Mouse (Mus musculus): ENCODE results near the gene Borcs5. TPM values are rescaled to one million over a fixed set of nuclear protein-coding genes. Genes with fewer than 3 reads are reported as not detected.
"Not testable (repeated sequence)": the region's sequence is repeated elsewhere in the genome, so short reads cannot be mapped to it uniquely, and the experiment has no call there.

Borcs5 gene
- polyA plus RNA-seq, 1 experiment from 2014 or later = 13.5 TPM

GRCm38 (mm10) chr6:134677504-134677903, 38.2 kb downstream of the Borcs5 start:
- no peak for TF ChIP-seq CTCF (IDR thresholded peaks at IDR 0.05; ENCODE audit: low read depth)
- Histone ChIP-seq H3K36me3 (ENCODE audit: control insufficient read depth, insufficient read depth) (no peaks in the 10 kb centered on the region), H3K4me2 (replicated peaks; ENCODE audit: low read depth) (peak overlapping the region; percentile 17; the same call in 1 of the 2 replicates), H3K9me3 (ENCODE audit: control insufficient read depth) (no peaks in the 10 kb centered on the region), H3K27ac (ENCODE audit: low read depth, low read length) (peak overlapping the region; percentile 60; the same call in 1 of the 2 replicates), H3K9ac (ENCODE audit: low read depth, low read length) (no peak overlapping the region), H3K4me3 (ENCODE audit: low read depth, low read length) (no peak overlapping the region), H3K27me3 (replicated peaks; ENCODE audit: control insufficient read depth, insufficient read depth, low read length) (no peaks in the 10 kb centered on the region), H3K4me1 (replicated peaks; ENCODE audit: control insufficient read depth, insufficient read depth, low read length) (no peaks in the 10 kb centered on the region)
- WGBS = 24% methylated on average over 4 of the region's 4 CpGs
- ATAC-seq = peak; percentile 12; the same call in 1 of the 2 replicates

- TF ChIP-seq CTCF (IDR thresholded peaks at IDR 0.05; ENCODE audit: low read depth) = peak; percentile 8; the same call in 1 of the 2 replicates
- no peak overlapping the region for H3K4me3 ChIP-seq (ENCODE audit: low read depth, low read length)
- 29% methylated on average over 3 of the region's 3 CpGs for WGBS
- ATAC-seq = peak; percentile 96
- H3K36me3 ChIP-seq (ENCODE audit: control insufficient read depth, insufficient read depth) = no peaks in the 10 kb centered on the region
- no peaks in the 10 kb centered on the region for H3K4me1 ChIP-seq (replicated peaks; ENCODE audit: control insufficient read depth, insufficient read depth, low read length)
- H3K4me2 ChIP-seq (replicated peaks; ENCODE audit: low read depth) = 0 out of 2 replicates have a peak overlapping the region, but pooled peaks have one; percentile 17
- H3K9me3 ChIP-seq (ENCODE audit: control insufficient read depth) = no peaks in the 10 kb centered on the region
- no peaks in the 10 kb centered on the region for H3K27me3 ChIP-seq (replicated peaks; ENCODE audit: control insufficient read depth, insufficient read depth, low read length)
- no peak overlapping the region for H3K9ac ChIP-seq (ENCODE audit: low read depth, low read length)
- no peak overlapping the region for H3K27ac ChIP-seq (ENCODE audit: low read depth, low read length)
Measured at GRCm38 (mm10) chr6:134678037-134678436, 38.7 kb downstream of the Borcs5 start.

GRCm38 (mm10) chr6:134679330-134679729, 40.0 kb downstream of the Borcs5 start:
- not testable (repeated sequence) for H3K9me3 ChIP-seq (ENCODE audit: control insufficient read depth); H3K4me1 ChIP-seq (replicated peaks; ENCODE audit: control insufficient read depth, insufficient read depth, low read length); H3K36me3 ChIP-seq (ENCODE audit: control insufficient read depth, insufficient read depth); H3K27ac ChIP-seq (ENCODE audit: low read depth, low read length); H3K9ac ChIP-seq (ENCODE audit: low read depth, low read length); H3K4me3 ChIP-seq (ENCODE audit: low read depth, low read length); H3K27me3 ChIP-seq (replicated peaks; ENCODE audit: control insufficient read depth, insufficient read depth, low read length); ATAC-seq; H3K4me2 ChIP-seq (replicated peaks; ENCODE audit: low read depth)
- WGBS = 76% methylated on average over 4 of the region's 4 CpGs

GRCm38 (mm10) chr6:134684354-134684915, 45.1 kb downstream of the Borcs5 start:
- Histone ChIP-seq H3K9me3 (ENCODE audit: control insufficient read depth) (no peaks in the 10 kb centered on the region), H3K4me2 (replicated peaks; ENCODE audit: low read depth) (no peak overlapping the region), H3K4me3 (ENCODE audit: low read depth, low read length) (no peak overlapping the region), H3K27ac (ENCODE audit: low read depth, low read length) (no peak overlapping the region), H3K27me3 (replicated peaks; ENCODE audit: control insufficient read depth, insufficient read depth, low read length) (no peaks in the 10 kb centered on the region), H3K4me1 (replicated peaks; ENCODE audit: control insufficient read depth, insufficient read depth, low read length) (no peaks in the 10 kb centered on the region), H3K9ac (ENCODE audit: low read depth, low read length) (no peak overlapping the region), H3K36me3 (ENCODE audit: control insufficient read depth, insufficient read depth) (no peaks in the 10 kb centered on the region)
- 71% methylated on average over 6 of the region's 6 CpGs for WGBS
- no peak for TF ChIP-seq CTCF (IDR thresholded peaks at IDR 0.05; ENCODE audit: low read depth)
- no peak for ATAC-seq

- Histone ChIP-seq H3K27me3 (replicated peaks; ENCODE audit: control insufficient read depth, insufficient read depth, low read length) (no peaks in the 10 kb centered on the region), H3K27ac (ENCODE audit: low read depth, low read length) (no peak overlapping the region), H3K36me3 (ENCODE audit: control insufficient read depth, insufficient read depth) (no peaks in the 10 kb centered on the region), H3K9ac (ENCODE audit: low read depth, low read length) (no peak overlapping the region), H3K9me3 (ENCODE audit: control insufficient read depth) (no peaks in the 10 kb centered on the region), H3K4me1 (replicated peaks; ENCODE audit: control insufficient read depth, insufficient read depth, low read length) (no peaks in the 10 kb centered on the region), H3K4me2 (replicated peaks; ENCODE audit: low read depth) (no peak overlapping the region), H3K4me3 (ENCODE audit: low read depth, low read length) (no peak overlapping the region)
- WGBS = 72% methylated on average over 2 of the region's 2 CpGs
- no peak for TF ChIP-seq CTCF (IDR thresholded peaks at IDR 0.05; ENCODE audit: low read depth)
- no peak for ATAC-seq
Measured at GRCm38 (mm10) chr6:134685040-134685439, 45.7 kb downstream of the Borcs5 start.

GRCm38 (mm10) chr6:134685515-134685914, 46.2 kb downstream of the Borcs5 start:
- Histone ChIP-seq H3K4me2 (replicated peaks; ENCODE audit: low read depth) (no peak overlapping the region), H3K9ac (ENCODE audit: low read depth, low read length) (no peak overlapping the region), H3K9me3 (ENCODE audit: control insufficient read depth) (no peaks in the 10 kb centered on the region), H3K27me3 (replicated peaks; ENCODE audit: control insufficient read depth, insufficient read depth, low read length) (no peaks in the 10 kb centered on the region), H3K4me1 (replicated peaks; ENCODE audit: control insufficient read depth, insufficient read depth, low read length) (no peaks in the 10 kb centered on the region), H3K36me3 (ENCODE audit: control insufficient read depth, insufficient read depth) (no peaks in the 10 kb centered on the region), H3K4me3 (ENCODE audit: low read depth, low read length) (no peak overlapping the region), H3K27ac (ENCODE audit: low read depth, low read length) (no peak overlapping the region)
- no peak for TF ChIP-seq CTCF (IDR thresholded peaks at IDR 0.05; ENCODE audit: low read depth)
- 96% methylated on average over 6 of the region's 6 CpGs for WGBS
- ATAC-seq = no peak

All from intestine, postnatal 0 days (tissue).